Mouse (Mus musculus): ENCODE results near the gene Coro1b. TPM values are rescaled to one million over a fixed set of nuclear protein-coding genes. Genes with fewer than 3 reads are reported as not detected.

Gene Coro1b
- total and polyA plus RNA-seq, 3 experiments, result 43.9 to 95.0 (median 45.1) TPM

DNA sequence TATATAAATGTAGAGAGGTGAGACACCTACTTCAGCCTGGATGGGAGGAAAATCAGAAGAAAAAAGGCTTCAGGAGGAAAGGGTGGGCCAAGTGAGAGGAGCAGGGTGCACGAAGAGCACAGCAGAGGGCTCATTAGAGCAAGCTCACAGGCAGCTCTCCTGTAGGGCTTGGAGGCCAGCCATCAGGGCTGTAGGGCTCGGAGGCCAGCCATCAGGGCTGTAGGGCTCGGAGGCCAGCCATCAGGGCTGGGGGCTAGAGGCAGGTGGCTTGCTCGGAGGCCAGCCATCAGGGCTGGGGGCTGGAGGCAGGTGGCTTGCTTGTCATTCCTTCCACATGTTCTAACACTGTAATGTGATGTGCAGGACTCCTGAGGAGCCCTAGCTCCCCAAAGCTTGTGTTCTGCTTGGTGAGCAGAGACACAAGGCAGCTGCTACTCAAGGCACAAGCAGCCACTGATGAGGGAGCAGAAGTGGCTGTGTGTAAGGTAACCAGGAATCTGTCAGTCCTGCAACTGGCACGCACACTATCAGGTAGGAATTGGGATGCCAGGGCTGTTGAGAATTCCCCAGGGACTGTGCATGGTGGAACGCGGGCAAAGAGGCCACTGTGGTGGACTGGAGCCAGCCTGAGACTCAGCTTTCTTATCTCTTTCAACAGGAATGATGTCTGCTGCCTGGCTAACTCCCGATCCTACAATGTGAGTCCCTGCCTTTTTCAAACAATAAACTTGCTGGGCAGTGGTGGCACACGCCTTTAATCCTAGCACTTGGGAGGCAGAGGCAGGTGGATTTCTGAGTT, 18.5 kb downstream of the Coro1b start:
- TF ChIP-seq EP300 (IDR thresholded peaks at IDR 0.05; ENCODE audit: insufficient read depth, low read depth, low read length) (no peak), POLR2A (IDR thresholded peaks at IDR 0.05; ENCODE audit: insufficient read depth, low read depth, low read length) (no peak), CTCF (IDR thresholded peaks at IDR 0.05) (no peak)
- 42% methylated on average over 9 of the region's 9 CpGs for WGBS

GRCm38 (mm10) chr19:4169378-4169784, 21.0 kb downstream of the Coro1b start:
- Histone ChIP-seq H3K27me3 (ENCODE audit: control insufficient read depth, insufficient read depth, low read length) (no peaks in the 10 kb centered on the region), H3K9ac (ENCODE audit: low read depth, low read length) (peak overlapping the region; percentile 86), H3K79me2 (replicated peaks; ENCODE audit: control insufficient read depth, insufficient read depth, low read length) (no peaks in the 10 kb centered on the region), H3K4me1 (ENCODE audit: control insufficient read depth, insufficient read depth, low read length) (peaks cover 6% of the 10 kb centered on the region), H3K27ac (peak overlapping the region; percentile 92), H3K4me3 (peak overlapping the region; percentile 60), H3K36me3 (ENCODE audit: control insufficient read depth, insufficient read depth, low read length) (no peaks in the 10 kb centered on the region)
- WGBS, result under 1% methylated on average over 35 of the region's 43 CpGs
- intact Hi-C loops (cut with DNase I), result no loop called here
- peak; percentile 99 to 100 for DNase-seq
- TF ChIP-seq POLR2A (IDR thresholded peaks at IDR 0.05; ENCODE audit: insufficient read depth, low read depth, low read length) (peak; percentile 97), CTCF (IDR thresholded peaks at IDR 0.05) (no peak; the same call in none of the 2 replicates), EP300 (IDR thresholded peaks at IDR 0.05; ENCODE audit: insufficient read depth, low read depth, low read length) (peak; percentile 81; the same call in 1 of the 2 replicates)

More for the DNA sequence above, 18.5 kb downstream of the Coro1b start:
- Histone ChIP-seq H3K79me2 (replicated peaks; ENCODE audit: control insufficient read depth, insufficient read depth, low read length) (no peaks in the 10 kb centered on the region), H3K4me1 (ENCODE audit: control insufficient read depth, insufficient read depth, low read length) (peaks cover 7% of the 10 kb centered on the region), H3K27me3 (ENCODE audit: control insufficient read depth, insufficient read depth, low read length) (no peaks in the 10 kb centered on the region), H3K27ac (no peak overlapping the region; the same call in 1 of the 2 replicates), H3K36me3 (ENCODE audit: control insufficient read depth, insufficient read depth, low read length) (no peaks in the 10 kb centered on the region), H3K4me3 (no peak overlapping the region), H3K9ac (ENCODE audit: low read depth, low read length) (no peak overlapping the region)
- no peak for DNase-seq
- intact Hi-C loops (cut with DNase I), result no loop called here

- no peak for TF ChIP-seq EP300 (IDR thresholded peaks at IDR 0.05; ENCODE audit: insufficient read depth, low read depth, low read length)
- TF ChIP-seq POLR2A (IDR thresholded peaks at IDR 0.05; ENCODE audit: insufficient read depth, low read depth, low read length), result no peak
- no peak for TF ChIP-seq CTCF (IDR thresholded peaks at IDR 0.05)
- Histone ChIP-seq H3K9ac (ENCODE audit: low read depth, low read length) (peak overlapping the region; percentile 86), H3K27ac (peak overlapping the region; percentile 92), H3K27me3 (ENCODE audit: control insufficient read depth, insufficient read depth, low read length) (no peaks in the 10 kb centered on the region), H3K4me3 (peak overlapping the region; percentile 60), H3K79me2 (replicated peaks; ENCODE audit: control insufficient read depth, insufficient read depth, low read length) (no peaks in the 10 kb centered on the region), H3K4me1 (ENCODE audit: control insufficient read depth, insufficient read depth, low read length) (peaks cover 6% of the 10 kb centered on the region), H3K36me3 (ENCODE audit: control insufficient read depth, insufficient read depth, low read length) (no peaks in the 10 kb centered on the region)
- DNase-seq, result no peak
- 5% methylated on average over 27 of the region's 27 CpGs for WGBS
- intact Hi-C loops (cut with DNase I), result loop anchor here (1.0 to 2.0 kb wide), 2 partner anchors 22 to 59 kb away; partner anchors contain the start of gene Ppp1ca
Measured at GRCm38 (mm10) chr19:4169810-4170209, 21.4 kb downstream of the Coro1b start.

DNA sequence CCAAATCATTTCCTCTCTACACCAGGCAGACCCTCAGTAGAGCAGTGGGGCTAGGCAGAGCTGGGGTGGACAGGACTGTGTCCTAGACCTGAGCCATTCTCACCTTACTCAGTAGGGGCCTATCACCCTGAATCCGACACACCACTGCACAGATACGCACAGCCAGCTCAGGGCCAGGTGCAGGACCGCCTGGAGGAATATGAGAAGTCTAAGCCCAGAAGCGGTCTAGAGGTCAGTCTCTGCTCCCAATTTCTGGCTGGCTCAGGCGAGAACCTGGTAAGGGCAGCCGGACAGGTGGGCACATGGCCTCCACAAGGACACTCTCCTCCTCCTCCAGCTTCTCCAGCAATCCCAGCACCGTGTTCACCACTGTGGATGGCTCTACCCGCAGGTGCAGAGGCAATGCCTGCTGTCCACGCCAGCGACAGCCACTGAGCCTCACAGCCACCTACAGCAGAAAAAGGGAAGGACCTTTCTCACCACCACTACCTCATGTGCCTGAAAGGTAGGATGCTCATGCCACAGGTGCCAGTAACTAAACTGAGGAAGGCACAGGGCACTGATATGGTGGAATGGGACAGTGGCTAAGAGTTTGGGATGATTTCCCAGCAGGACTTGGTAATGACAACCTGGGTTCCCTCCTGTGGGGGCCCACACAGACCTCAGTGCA, 22.4 kb downstream of the Coro1b start:
- Histone ChIP-seq H3K4me3 (no peak overlapping the region), H3K36me3 (ENCODE audit: control insufficient read depth, insufficient read depth, low read length) (no peaks in the 10 kb centered on the region), H3K4me1 (ENCODE audit: control insufficient read depth, insufficient read depth, low read length) (peaks cover 8% of the 10 kb centered on the region), H3K9ac (ENCODE audit: low read depth, low read length) (peak overlapping the region; percentile 52; the same call in 1 of the 2 replicates), H3K27me3 (ENCODE audit: control insufficient read depth, insufficient read depth, low read length) (no peaks in the 10 kb centered on the region), H3K27ac (peak overlapping the region; percentile 92), H3K79me2 (replicated peaks; ENCODE audit: control insufficient read depth, insufficient read depth, low read length) (no peaks in the 10 kb centered on the region)
- no peak for TF ChIP-seq CTCF (IDR thresholded peaks at IDR 0.05)
- no peak for TF ChIP-seq EP300 (IDR thresholded peaks at IDR 0.05; ENCODE audit: insufficient read depth, low read depth, low read length)
- no peak for TF ChIP-seq POLR2A (IDR thresholded peaks at IDR 0.05; ENCODE audit: insufficient read depth, low read depth, low read length)
- WGBS, result 81% methylated on average over 10 of the region's 10 CpGs
- intact Hi-C loops (cut with DNase I), result loop anchor here (1.0 to 2.0 kb wide), 2 partner anchors 21 to 58 kb away; partner anchors contain the start of gene Ppp1ca
- peak in 1 of 2 experiments; percentile 30 for DNase-seq

DNA sequence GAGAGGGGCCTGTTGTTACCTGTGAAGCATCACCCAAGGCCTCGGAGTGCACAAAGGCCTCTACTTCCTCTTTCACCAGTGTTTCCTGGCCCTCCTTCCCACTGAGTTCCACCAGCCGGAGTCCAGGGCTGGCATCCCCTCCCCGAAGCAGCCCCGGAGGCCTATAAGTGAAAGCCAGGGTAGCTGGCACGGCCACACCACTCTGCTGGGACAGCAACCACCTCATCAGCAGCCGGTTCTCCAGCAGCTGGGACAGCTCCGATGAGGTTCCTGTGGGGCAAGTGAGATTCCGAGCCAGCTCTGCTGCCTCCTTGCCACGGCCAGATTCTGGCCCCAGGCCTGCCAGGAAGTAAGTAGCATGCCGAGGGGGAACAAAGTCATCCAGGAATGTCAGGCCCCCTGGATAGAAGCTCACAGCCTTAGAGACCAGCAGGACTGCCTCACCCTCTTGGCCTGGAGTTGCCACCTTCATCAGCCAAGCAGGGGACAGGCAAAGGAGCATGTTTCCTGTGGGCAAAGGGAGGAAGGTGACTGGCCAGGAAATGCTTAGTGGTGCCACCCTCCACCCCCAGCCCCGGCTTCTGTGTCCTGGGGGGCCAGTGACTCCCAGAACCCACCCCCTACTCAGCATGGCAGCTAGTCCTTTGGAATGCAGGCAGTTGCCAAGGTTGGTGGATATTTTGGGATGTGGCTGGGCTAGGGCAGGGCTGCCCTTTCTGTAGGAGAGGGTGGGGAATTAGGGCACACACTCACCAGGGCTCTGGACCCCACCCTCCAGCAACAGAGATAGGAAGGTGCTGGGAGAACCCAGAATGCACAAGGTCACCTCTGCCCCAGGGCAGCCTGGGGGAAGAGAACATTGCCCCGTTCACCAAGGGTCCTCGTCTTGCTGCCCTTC, 23.2 kb downstream of the Coro1b start:
- H3K9ac ChIP-seq (ENCODE audit: low read depth, low read length), result peak overlapping the region; percentile 52
- intact Hi-C loops (cut with DNase I), result loop anchor here (2.0 kb wide), 1 partner anchor 57 kb away; no protein-coding TSS in a partner anchor
- TF ChIP-seq EP300 (IDR thresholded peaks at IDR 0.05; ENCODE audit: insufficient read depth, low read depth, low read length) (peak; percentile 54; the same call in 1 of the 2 replicates), POLR2A (IDR thresholded peaks at IDR 0.05; ENCODE audit: insufficient read depth, low read depth, low read length) (peak; percentile 49; the same call in 1 of the 2 replicates), CTCF (IDR thresholded peaks at IDR 0.05) (no peak)
- peak overlapping the region; percentile 12; the same call in 1 of the 2 replicates for H3K4me3 ChIP-seq
- 21% methylated on average over 13 of the region's 13 CpGs for WGBS
- no peaks in the 10 kb centered on the region for H3K36me3 ChIP-seq (ENCODE audit: control insufficient read depth, insufficient read depth, low read length)
- peaks cover 10% of the 10 kb centered on the region for H3K4me1 ChIP-seq (ENCODE audit: control insufficient read depth, insufficient read depth, low read length)
- H3K27me3 ChIP-seq (ENCODE audit: control insufficient read depth, insufficient read depth, low read length), result no peaks in the 10 kb centered on the region
- peak overlapping the region; percentile 92 for H3K27ac ChIP-seq
- DNase-seq, result peak; percentile 65 to 73
- H3K79me2 ChIP-seq (replicated peaks; ENCODE audit: control insufficient read depth, insufficient read depth, low read length), result no peaks in the 10 kb centered on the region

All from heart, adult 2 months (tissue).